Mouse (Mus musculus) left cerebral cortex, adult 9 months (tissue): ENCODE results near the gene Gm10184.
"Not testable (repeated sequence)": the region's sequence is repeated elsewhere in the genome, so short reads cannot be mapped to it uniquely, and the experiment has no call there.

Experiments used
- DNase-seq, 2 experiments: peaks; one replicate each; pipeline ENCODE4 v3.0.0; 2022; ENCODE audit warnings: low spot score in 2 of 2

Gm10184 gene

GRCm38 (mm10) chr17:89910349-89910748 lies at the start of gene Gm10184:
Gene Gm10184, minus strand, starts transcription at chr17:89910449.
- no peak for DNase-seq

- DNase-seq: no peak
Observed at GRCm38 (mm10) chr17:89933950-89934349, 23.7 kb upstream of the Gm10184 start.

- DNase-seq: no peak
Observed at GRCm38 (mm10) chr17:89907686-89908085, 2.6 kb downstream of the Gm10184 start.

- DNase-seq: not testable (repeated sequence)
Observed at GRCm38 (mm10) chr17:89904701-89905100, 5.5 kb downstream of the Gm10184 start.

GRCm38 (mm10) chr17:89902767-89903166 lies 7.5 kb downstream of the Gm10184 start:
- no peak for DNase-seq

- DNase-seq: no peak
Observed at GRCm38 (mm10) chr17:89900610-89901009, 9.6 kb downstream of the Gm10184 start.

- DNase-seq: no peak
Observed at GRCm38 (mm10) chr17:89899813-89900212, 10.4 kb downstream of the Gm10184 start.

- DNase-seq: peak; percentile 6 to 37
Observed at GRCm38 (mm10) chr17:89864996-89865395, 45.3 kb downstream of the Gm10184 start.
